Mouse (Mus musculus) neural tube, embryonic 14.5 days (tissue): ENCODE measurements around the gene Zfp706. TPM values are rescaled to one million over a fixed set of nuclear protein-coding genes. Genes with fewer than 3 reads are reported as not detected.

Experiments used
- ATAC-seq: fragments of 200-750 bp; cut with Nextera tagmentation; 2 replicates; pipeline ENCODE4 v1.8.0; 2017; ENCODE audit warnings: low read depth, mild to moderate bottlenecking, moderate TSS enrichment, moderate library complexity
- H3K27ac ChIP-seq: fragments of 300-500 bp; sonication (generic); 2 replicates; pipeline ENCODE4 v1.5.1; 2014; ENCODE audit warnings: low read depth, mild to moderate bottlenecking, control low read depth, low read length, moderate library complexity, mixed read lengths
- H3K27me3 ChIP-seq: fragments of 300-500 bp; sonication (generic); 2 replicates; pipeline ENCODE4 v1.6.1; 2014; ENCODE audit warnings: low read length; ENCODE audit not compliant: control insufficient read depth, insufficient read depth
- H3K36me3 ChIP-seq: fragments of 300-500 bp; sonication (generic); 2 replicates; pipeline ENCODE4 v1.6.1; 2014; ENCODE audit warnings: low read length, mixed read lengths; ENCODE audit not compliant: control insufficient read depth, insufficient read depth
- H3K4me1 ChIP-seq: fragments of 300-500 bp; sonication (generic); 2 replicates; pipeline ENCODE4 v1.6.1; 2014; ENCODE audit warnings: low read length; ENCODE audit not compliant: control insufficient read depth, insufficient read depth
- H3K4me2 ChIP-seq: fragments of 300-500 bp; sonication (generic); 2 replicates; pipeline ENCODE4 v1.6.1; 2014; ENCODE audit warnings: mild to moderate bottlenecking, low read depth, low read length, control low read depth
- H3K4me3 ChIP-seq: fragments of 300-500 bp; sonication (generic); 2 replicates; pipeline ENCODE4 v1.5.1; 2014; ENCODE audit warnings: low read depth, low read length, control low read depth, mixed read lengths
- H3K9ac ChIP-seq: fragments of 300-500 bp; sonication (generic); replicated peaks from 2 replicates; pipeline ENCODE4 v1.6.1; 2014; ENCODE audit warnings: low read depth, mild to moderate bottlenecking, control low read depth, low read length, mixed read lengths
- H3K9me3 ChIP-seq: fragments of 300-500 bp; sonication (generic); 2 replicates; pipeline ENCODE4 v1.6.1; 2016; ENCODE audit warnings: low read length; ENCODE audit not compliant: control insufficient read depth
- WGBS: fragments of 180-500 bp; shearing (Covaris S2); extraction: QIAGEN DNeasy Blood & Tissue Kit; methylation state at CpG from one replicate; pipeline ENCODE4 v1.1.7; 2014; 5-methylcytosine and 5-hydroxymethylcytosine counted together
- polyA plus RNA-seq: library from polyadenylated mRNA; unstranded; fragments of >200 nt; fragmentation: Nextera tagmentation; extraction: Ambion mirVana; gene quantifications from 2 replicates; pipeline ENCODE4 v1.2.1, GENCODE M21; 2014

Zfp706 gene
- polyA plus RNA-seq, 1 experiment from 2014 or later, result 463 TPM

DNA sequence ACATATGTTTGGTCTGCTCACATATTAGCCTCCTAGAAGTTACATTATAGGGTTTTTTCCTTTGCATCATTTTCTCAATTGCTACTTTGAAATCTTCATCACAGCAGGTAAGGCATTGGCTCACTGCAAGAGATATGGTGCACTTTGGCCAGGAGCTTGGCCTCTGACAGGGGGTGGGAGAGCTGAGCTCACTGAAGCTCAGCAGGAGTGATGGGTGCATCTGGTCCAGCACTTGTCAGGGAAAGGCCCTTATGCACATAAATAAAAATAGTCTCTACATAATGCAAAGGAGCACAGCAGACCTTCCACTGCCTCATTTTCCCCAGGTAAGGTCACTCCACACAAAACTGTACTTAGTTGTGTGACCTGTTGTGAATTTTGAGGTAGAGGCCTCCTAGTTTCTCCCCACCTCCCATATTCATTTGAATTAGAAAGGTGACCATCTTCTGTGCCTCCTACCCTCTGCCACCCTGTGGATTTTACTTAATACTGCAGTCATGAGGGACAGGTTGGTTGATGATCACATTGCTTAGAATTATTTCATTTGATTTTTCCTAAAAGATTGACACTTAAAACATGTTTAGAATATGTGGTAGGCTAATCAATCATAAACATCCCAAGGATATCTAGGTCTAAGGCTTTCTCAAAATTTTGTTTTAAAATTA is 13.1 kb upstream of the Zfp706 start:
- Histone ChIP-seq H3K4me3 (no peak overlapping the region), H3K9ac (no peak overlapping the region), H3K27ac (no peak overlapping the region), H3K4me1 (no peaks in the 10 kb centered on the region), H3K27me3 (no peaks in the 10 kb centered on the region), H3K4me2 (no peak overlapping the region), H3K36me3 (no peaks in the 10 kb centered on the region), H3K9me3 (no peaks in the 10 kb centered on the region)
- no peak for ATAC-seq

DNA sequence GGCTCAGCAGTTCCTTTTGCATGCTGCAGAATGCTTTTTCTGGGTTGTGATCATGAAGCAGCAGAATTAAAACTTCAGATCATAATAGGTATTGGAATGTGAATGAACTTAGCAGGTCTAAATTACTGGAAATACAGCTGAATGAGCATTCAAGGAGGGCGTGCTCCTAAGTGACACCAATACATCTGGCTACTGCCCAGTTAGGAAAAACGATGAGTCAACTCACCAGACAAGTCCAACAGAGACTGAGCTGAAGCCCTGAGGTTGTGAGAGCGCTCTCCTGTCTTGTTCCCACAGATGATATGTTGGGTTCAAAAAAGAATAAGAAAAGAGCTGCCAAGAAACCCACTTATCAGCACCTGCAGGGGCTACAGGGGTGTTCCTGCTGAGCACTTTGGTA is 11.9 kb upstream of the Zfp706 start:
- Histone ChIP-seq H3K9ac (no peak overlapping the region), H3K4me2 (no peak overlapping the region), H3K4me3 (no peak overlapping the region), H3K27me3 (no peaks in the 10 kb centered on the region), H3K9me3 (no peaks in the 10 kb centered on the region), H3K27ac (no peak overlapping the region), H3K36me3 (no peaks in the 10 kb centered on the region), H3K4me1 (no peaks in the 10 kb centered on the region)
- 88% methylated on average over 3 of the region's 3 CpGs for WGBS
- ATAC-seq, result no peak

DNA sequence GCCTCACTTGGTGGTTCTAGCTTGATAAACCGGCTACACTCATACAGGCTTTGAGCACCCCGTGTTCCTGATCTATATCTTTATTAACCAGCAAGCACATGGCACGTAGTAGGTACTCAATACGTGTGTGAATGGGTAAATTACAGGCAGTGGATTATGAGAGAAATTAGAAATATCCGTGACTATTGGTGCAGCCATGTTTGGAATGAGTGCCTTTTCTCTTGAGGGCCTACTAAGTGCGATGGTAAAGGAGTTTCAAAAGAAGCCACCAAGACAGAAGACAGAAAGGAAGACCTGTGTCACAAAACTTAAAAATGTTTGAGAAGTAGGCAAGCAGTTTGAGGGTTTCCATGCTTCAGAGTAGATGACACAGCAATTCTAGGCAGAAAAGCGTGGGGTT is 4.3 kb upstream of the Zfp706 start:
- Histone ChIP-seq H3K4me3 (no peak overlapping the region), H3K9me3 (no peaks in the 10 kb centered on the region), H3K36me3 (no peaks in the 10 kb centered on the region), H3K27ac (no peak overlapping the region), H3K4me2 (no peak overlapping the region), H3K27me3 (no peaks in the 10 kb centered on the region), H3K9ac (no peak overlapping the region), H3K4me1 (peaks cover 6% of the 10 kb centered on the region; the same call in 1 of the 2 replicates)
- 91% methylated on average over 7 of the region's 7 CpGs for WGBS
- ATAC-seq, result no peak

DNA sequence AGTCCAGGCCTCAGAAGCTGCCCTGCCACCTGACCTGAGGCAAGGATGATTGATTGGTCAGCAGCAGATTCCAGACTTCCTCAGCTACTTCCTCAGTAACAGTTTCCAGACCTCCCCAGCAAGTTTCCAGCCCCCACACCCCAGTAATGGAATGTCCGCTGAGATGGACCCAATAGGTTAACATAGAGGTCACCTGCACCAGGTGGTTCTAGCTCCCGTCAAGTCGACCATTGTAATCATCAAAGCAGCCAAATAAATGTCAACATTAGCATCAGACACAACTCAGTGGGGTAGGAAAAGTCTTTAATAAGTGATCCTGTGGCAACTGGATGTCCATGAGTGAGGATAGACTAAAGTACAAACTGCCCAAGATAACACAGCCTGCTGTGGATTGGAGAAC is 3.7 kb upstream of the Zfp706 start:
- Histone ChIP-seq H3K4me1 (peaks cover 8% of the 10 kb centered on the region; the same call in 1 of the 2 replicates), H3K4me3 (no peak overlapping the region), H3K4me2 (no peak overlapping the region), H3K9me3 (no peaks in the 10 kb centered on the region), H3K9ac (no peak overlapping the region), H3K27me3 (no peaks in the 10 kb centered on the region), H3K36me3 (no peaks in the 10 kb centered on the region), H3K27ac (no peak overlapping the region)
- no peak for ATAC-seq
- 87% methylated on average over 3 of the region's 3 CpGs for WGBS

DNA sequence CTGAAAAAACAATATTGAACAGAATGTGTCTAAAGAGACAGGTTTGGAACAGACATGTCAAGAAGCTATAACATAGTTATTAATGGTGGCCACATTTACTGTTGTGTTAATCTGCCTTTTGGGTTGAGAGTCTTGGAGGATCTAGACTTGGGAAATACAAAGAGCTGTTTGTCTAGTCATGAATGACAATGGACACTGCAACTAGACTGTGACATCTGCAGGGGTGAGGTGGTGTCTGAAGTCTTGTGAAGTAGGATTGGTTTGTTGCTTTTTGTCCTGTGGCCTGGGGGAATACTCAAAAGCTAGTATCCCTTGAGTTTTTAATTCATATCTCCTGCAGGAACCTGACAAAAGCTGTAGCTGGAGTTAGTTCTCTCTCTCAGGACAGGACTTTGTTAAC is 973 bp upstream of the Zfp706 start:
- Histone ChIP-seq H3K36me3 (no peaks in the 10 kb centered on the region), H3K4me2 (no peak overlapping the region), H3K9ac (no peak overlapping the region), H3K27ac (no peak overlapping the region), H3K27me3 (no peaks in the 10 kb centered on the region), H3K9me3 (no peaks in the 10 kb centered on the region), H3K4me1 (peaks cover 25% of the 10 kb centered on the region; the same call in 1 of the 2 replicates), H3K4me3 (no peak overlapping the region)
- no peak for ATAC-seq

GRCm38 (mm10) chr15:37007959-37008419 is 416 bp upstream of the Zfp706 start:
- WGBS, result 28% methylated on average over 8 of the region's 8 CpGs
- peaks cover 25% of the 10 kb centered on the region; the same call in 1 of the 2 replicates for H3K4me1 ChIP-seq
- H3K4me2 ChIP-seq, result peak overlapping the region; percentile 78

GRCm38 (mm10) chr15:37006475-37007164 is 953 bp downstream of the Zfp706 start:
- peak; percentile 65; the same call in 1 of the 2 replicates for ATAC-seq
- H3K27me3 ChIP-seq, result no peaks in the 10 kb centered on the region
- H3K4me3 ChIP-seq, result peak overlapping the region; percentile 95
- H3K36me3 ChIP-seq, result peaks cover 6% of the 10 kb centered on the region; the same call in 1 of the 2 replicates
- WGBS, result 1% methylated on average over 44 of the region's 48 CpGs
- H3K27ac ChIP-seq, result peak overlapping the region; percentile 95
- H3K9me3 ChIP-seq, result no peaks in the 10 kb centered on the region
- peaks cover 25% of the 10 kb centered on the region; the same call in 1 of the 2 replicates for H3K4me1 ChIP-seq
- H3K9ac ChIP-seq, result peak overlapping the region; percentile 99
- peak overlapping the region; percentile 72 for H3K4me2 ChIP-seq

More at GRCm38 (mm10) chr15:37007959-37008419, 416 bp upstream of the Zfp706 start:
- Histone ChIP-seq H3K27me3 (no peaks in the 10 kb centered on the region), H3K9me3 (no peaks in the 10 kb centered on the region), H3K27ac (peak overlapping the region; percentile 95), H3K36me3 (peaks cover 3% of the 10 kb centered on the region; the same call in 1 of the 2 replicates), H3K4me3 (peak overlapping the region; percentile 95), H3K9ac (peak overlapping the region; percentile 96)
- ATAC-seq, result no peak

DNA sequence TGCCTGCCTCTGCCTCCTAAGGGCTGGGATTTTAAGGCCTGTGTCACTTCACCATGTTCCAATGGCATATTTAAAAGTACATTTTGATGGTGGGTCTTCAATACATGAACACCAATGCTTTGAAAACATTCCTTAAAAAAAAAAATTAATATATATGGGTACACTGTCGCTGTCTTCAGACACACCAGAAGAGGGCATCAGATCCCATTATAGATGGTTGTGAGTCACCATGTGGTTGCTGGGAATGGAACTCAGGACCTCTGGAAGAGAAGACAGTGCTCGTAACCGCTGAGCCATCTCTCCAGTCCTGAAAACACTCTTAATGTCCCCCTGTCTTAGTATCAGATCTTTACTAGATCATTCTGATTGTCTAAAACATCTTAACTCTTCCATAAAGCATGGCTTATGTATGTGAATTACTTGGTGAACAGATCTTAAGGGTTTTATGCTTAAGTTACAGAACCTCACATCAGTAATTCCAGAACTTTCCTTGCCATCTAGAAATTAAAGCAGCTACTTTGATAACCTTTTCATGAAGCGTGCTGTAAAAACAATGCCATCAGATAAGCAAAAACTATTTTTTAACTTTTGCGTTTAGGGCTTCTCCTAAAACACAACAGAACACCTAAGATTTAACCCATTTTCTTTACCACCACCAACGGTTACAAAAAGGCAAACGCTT is 1.6 kb downstream of the Zfp706 start:
- peaks cover 25% of the 10 kb centered on the region; the same call in 1 of the 2 replicates for H3K4me1 ChIP-seq
- H3K4me3 ChIP-seq, result peak overlapping the region; percentile 95
- H3K27me3 ChIP-seq, result no peaks in the 10 kb centered on the region
- peak overlapping the region; percentile 95; the same call in 1 of the 2 replicates for H3K27ac ChIP-seq
- ATAC-seq, result no peak
- no peaks in the 10 kb centered on the region for H3K9me3 ChIP-seq
- H3K4me2 ChIP-seq, result peak overlapping the region; percentile 72
- 46% methylated on average over 7 of the region's 7 CpGs for WGBS
- peak overlapping the region; percentile 99 for H3K9ac ChIP-seq
- H3K36me3 ChIP-seq, result peaks cover 9% of the 10 kb centered on the region; the same call in 1 of the 2 replicates
